Mouse (Mus musculus) small intestine, adult 2 months (tissue): ENCODE results near the gene Rapgef5.

Experiments used
- CTCF ChIP-seq: fragments of 200-500 bp; IDR thresholded peaks from 2 replicates; pipeline ENCODE4 v1.5.1; 2012; ENCODE audit warnings: low read depth, mild to moderate bottlenecking, control low read depth, inconsistent platforms, low read length, moderate library complexity, mixed read lengths; ENCODE audit not compliant: insufficient replicate concordance, insufficient read length; ENCODE audit errors: extremely low read depth
- POLR2A ChIP-seq: fragments of 200-500 bp; IDR thresholded peaks from 2 replicates; pipeline ENCODE4 v1.6.1; 2012; ENCODE audit warnings: low read depth, mild to moderate bottlenecking, control low read depth, inconsistent platforms, low read length, moderate library complexity

- TF ChIP-seq POLR2A (no peak), CTCF (no peak)
Observed at GRCm38 (mm10) chr12:117566298-117566697, 50.0 kb downstream of the Rapgef5 start.
